Mouse (Mus musculus) frontal cortex, postnatal 14 days (tissue): ENCODE measurements around the gene Poc1a.

Experiments used
- DNase-seq, 2 experiments: peaks; one replicate each; pipeline ENCODE4 v3.0.0; 2022; ENCODE audit warnings: low spot score in 2 of 2

The Poc1a gene

DNA sequence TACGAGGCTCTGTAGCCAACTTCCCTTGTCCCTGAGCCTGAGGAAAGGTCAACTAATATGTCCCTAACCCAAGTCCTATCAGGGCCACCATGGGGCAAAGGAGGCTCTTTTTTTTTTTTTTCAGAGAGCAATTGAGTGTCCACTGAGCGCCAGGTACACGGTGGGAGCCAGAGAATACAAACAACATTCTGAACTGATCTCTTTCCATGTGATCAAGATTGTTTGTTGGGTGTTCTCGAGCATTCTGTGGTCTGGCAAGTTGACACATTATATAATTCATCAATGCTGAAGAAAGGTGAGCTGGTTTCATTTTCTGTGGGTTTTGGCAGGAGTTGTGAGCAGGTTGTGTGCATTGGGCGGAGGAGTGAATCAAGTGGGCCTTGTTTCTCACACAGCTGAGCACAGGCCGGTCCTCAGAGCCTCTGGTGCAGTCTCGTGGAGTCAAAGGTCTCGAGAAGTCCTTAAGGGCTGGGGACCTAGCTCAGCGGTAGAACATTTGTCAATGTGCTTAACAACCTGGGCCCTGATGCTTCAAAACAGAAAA is 17.4 kb upstream of the Poc1a start:
- no peak for DNase-seq

DNA sequence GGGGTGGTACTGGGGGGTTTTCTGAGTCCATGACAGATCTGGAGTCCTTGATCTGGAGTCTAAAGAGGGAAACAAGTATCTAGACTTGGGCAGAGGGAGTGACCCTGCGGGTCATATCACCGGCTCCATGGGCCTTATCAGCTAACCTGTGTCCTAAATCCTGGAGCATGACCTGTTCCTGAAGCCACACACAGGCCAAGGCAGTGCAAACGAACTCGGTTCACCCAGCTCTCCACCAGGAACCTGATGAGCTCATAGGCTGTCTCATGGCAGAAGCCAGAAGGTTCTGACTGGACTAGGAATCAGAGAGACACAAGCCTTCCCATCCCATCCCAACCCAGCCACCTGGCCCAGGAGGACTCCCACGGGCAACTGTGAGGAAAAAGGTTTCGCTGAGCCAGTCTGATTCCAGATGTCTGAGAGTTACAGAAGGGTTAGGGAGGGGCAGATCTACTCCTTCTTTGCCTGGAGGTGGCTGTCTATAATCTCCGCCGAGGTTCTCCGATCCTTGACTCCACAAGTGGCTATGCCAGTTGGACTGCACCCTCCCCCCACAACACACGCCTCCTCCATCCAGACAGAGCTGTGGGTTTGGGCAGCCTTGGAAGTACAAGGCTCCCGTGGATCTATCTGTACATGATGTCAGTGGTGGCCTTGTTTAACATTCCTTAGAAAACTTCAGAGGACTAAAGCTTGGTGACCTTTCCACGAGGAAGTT is 15.3 kb upstream of the Poc1a start:
- no peak for DNase-seq

DNA sequence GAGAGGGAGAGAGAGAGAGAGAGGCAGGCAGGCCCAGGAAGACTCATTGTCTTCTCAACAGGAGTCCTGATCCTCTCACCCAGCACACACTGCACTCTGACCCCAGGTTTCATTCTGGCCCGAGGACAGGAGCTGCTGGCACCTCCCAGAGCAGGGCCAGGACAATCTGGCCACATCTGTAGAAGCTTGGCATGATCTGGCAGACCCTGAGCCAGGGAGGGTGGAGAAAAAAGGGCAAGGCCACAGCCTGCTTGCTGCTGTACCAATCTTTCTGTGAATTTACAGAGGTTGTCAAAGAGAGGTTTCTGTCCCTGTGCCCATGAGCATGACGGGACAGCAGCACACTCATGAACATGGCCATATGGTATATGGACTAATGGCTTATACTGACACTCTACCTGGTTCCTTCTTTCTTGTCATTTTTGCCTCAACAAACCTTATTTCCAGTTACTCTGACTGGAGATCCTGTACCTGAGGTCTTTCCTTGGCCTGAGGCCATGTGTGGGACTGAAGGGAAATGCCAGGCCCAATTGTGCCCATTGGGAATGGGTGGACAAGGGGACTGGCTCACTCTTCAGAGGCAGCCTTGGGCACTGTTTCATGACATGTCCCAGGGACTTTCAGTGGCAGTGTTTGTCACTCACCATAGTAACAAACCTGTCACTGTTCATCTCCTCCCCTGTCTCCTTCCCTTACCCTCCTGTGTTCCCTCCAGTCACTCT is 13.8 kb upstream of the Poc1a start:
- no peak for DNase-seq

DNA sequence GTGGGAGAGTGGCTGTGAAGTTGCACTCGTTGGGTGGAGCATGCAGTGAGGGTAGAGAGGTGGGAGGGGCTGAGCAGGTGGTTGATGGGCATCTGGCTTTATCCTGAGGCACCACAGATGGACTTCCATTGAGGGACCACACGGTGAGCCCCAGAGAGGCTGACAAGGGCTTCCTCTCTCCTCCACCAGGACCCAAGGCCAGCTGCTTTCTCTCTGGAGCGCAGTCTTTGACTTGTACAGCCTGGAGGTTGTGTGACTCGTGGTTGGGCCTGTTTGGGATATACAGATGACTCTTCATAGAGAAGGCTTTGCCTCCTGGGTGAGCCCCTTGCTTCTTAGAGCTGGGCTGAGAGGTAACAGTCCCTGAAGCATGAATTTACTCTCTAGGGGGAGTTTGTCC is 12.4 kb upstream of the Poc1a start:
- no peak for DNase-seq

DNA sequence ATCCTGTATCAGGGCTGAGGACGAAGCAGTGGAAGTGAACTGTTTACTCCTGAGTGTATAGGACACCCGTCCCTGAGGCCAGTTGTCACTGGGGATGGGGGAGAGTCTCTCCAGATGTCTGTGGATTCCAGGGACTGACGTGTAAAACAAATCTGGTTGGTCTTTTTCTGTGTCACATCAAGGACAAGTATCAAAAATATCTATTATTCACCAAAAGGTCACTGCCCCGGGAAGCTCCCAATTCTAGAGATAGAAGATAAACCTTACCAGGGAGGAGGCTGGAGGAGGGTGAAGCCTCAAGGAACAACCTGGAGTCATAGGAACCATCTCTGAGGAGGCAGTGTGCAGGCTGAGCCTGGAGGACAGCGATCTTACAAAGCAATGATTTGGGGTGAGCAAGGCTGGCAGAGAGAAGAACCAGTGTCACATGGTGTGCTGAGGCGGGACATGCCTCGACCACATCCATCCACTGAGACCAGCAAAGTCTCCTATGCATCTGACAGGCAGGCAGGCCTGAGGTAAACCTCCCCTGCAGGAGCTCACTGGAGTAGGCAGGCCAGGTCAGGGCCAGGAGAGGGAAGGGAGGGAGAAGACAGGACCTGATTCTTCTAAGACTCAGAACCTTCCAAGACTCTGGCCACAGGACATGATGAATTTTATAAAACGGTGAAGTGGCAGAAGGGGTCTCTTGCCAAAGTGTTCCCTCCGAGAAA is 11.6 kb upstream of the Poc1a start:
- no peak for DNase-seq

DNA sequence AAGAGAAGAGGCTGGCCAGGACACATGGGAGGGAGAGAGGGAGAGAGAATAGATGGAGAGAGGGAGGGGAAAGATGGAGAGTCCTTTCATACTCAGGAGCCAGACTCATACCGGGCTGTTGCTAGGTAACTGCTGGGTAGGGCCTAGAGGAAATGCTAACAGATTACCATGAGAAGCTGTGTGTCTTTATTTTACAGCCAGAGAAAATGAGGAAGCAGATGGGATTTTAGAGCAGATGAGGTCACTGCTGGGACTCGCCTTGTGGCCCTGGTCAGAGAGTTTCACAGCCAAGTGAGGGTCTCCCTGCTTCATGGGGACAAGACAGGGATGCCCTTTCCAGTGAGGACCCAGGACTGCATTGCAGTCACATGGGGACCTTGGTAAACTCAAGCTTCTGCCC is 11.0 kb upstream of the Poc1a start:
- no peak for DNase-seq

DNA sequence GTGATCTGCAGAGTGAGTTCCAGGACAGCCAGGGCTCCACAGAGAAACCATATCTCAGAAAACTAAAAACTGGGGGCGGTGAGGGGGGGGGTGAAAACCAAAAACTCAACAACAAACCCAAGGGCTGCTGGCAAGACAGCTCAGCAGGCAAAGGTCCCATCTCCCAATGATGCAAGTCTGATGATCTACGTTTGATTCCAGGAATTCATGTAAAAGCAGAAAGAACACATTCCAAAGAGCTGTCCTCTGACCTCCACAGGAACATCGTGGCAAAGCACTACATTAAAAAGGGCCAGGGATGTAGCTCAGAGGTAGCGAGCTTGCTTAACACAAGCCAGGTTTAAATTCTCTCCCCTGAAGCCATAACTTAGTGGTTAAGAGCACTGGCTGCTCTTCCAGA is 10.2 kb upstream of the Poc1a start:
- no peak for DNase-seq

DNA sequence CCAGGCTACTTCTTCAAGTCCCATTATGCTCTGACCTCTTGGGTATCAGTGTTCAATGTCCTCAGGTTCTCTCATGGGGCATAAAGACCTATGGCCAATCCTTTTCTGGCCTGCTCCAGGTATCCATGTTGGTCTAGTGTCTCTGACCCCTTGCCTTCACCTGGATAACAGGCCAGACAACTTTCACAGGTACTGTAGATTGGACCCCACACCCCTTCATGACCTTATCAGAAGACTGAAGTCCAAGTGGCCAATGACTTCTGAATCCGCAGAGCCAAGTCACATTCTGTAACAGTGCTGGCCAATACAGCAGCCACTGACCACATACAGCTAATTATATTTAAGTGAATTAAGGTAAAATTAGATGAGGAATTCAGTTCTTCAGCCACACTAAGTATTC is 8.6 kb upstream of the Poc1a start:
- DNase-seq: no peak

DNA sequence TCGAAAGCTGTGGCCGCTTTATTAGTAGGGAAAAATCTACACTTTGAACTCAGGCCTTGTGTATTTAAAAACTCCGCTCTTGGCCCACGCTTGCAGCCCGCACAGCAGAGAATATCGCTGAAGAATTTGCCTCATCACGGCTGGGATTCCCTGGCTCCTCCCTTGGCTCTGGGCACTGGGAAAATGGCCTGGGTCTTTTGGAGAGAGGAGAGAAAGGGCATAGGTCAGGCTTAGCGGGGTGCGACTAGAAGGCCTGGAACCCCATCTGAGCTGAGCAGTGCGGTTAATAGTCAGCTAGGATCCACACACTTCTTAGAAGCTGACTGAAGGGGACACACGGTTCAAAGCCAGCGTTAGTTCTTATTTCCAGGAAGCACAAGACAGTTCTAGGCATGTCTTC is 7.6 kb upstream of the Poc1a start:
- no peak for DNase-seq

DNA sequence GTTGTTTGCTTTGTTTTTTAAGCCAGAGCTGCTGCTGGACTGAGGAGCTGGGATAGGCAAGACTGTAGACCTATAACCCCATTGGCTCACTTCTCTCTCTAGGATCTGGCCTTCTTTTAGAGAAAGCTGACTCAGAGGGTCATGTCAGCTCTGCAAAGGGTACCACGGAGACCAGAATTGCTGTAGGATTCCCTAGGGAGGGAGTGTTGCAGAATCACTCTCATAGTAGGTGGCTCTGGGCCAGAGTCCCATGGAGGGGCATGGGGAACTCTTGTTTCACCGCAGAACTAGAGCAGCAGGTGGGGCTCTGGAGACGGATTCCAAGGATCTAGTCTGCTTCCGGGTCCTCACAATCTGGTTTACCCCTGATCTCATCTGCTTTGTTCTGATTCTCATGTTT is 7.1 kb upstream of the Poc1a start:
- no peak for DNase-seq

DNA sequence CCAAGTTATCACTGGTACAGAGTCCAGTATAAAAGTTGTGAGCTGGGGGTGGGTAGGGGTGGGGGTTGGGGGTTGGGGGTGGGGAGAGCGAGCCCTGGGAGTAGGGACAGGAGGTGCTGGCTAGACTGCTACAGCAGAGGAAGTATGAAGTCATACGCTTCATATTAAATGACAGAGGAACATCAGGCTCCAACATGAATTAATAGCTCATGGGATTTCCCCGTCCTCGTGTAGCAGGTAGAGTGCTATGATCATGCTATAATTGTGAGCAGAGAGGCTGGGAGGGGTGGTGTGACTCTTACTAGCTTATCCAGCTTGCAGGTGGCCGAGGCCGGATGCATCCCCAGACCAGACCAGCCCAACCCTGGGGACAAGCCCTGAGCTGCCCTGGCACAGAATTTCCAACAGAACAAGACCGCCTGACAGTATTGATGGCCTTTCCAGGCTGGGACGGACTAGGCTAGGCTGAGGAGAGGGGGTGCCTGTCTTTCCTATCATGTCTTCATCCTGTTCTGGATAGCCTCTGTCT is 6.1 kb upstream of the Poc1a start:
- DNase-seq: no peak

DNA sequence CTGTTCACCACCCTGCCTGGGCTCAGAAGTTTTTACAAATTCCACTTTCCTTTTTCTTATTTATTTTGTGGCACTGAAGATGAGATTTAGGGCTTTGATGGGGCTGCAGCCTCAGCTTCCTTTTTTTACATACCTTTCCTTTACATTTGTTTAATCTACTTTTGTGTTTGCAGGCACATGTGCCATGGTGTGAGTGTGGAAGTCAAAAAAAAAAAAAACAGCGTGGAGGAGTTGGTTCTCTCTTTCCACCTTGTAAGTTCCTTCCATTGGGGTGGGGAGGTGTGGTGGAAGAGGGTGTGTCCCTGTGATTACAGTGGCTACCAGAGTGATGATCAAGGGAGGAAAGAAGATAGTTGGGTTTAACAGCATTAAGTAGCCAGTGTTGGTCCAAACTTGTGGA is 5.1 kb upstream of the Poc1a start:
- DNase-seq: no peak

DNA sequence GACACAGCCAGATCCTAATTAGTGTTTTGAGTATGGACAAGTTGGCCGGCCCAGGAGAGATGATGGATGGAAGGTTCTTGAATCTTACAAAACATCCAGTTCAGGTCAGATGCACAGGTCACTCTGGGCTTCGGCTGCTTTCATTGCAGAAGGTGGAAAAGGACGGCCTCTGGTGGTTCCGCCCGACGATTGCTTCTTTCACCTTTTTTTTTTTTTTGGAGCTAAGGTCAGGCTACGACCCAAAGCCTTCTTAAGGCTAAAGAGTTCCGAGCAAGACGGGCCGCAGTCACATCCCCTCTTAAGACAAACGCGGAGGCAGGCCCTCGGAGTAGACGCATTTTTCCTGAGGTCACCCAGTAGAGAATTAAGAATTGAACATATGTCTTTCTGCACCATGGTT is 475 bp upstream of the Poc1a start:
- no peak for DNase-seq

DNA sequence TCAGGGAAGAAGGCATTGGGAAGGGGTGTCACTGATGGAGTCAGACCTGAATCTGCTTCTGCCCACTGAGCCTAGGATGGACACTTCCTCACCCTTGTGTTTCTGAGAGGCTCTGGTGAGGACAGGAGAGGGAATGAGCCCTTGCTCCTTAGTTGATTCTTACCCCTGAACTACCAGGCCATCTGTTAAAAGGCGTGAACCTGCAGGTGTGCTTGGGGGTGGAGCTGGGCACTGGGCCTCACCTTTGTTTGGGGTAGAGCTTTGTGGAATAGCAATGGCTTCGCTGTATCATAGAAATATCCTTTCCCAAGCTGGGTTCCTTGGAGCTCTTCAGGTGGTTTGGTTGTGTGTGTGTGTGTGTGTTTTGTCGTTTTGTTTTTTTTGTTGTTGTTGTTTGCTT is 1.2 kb downstream of the Poc1a start:
- DNase-seq: no peak

DNA sequence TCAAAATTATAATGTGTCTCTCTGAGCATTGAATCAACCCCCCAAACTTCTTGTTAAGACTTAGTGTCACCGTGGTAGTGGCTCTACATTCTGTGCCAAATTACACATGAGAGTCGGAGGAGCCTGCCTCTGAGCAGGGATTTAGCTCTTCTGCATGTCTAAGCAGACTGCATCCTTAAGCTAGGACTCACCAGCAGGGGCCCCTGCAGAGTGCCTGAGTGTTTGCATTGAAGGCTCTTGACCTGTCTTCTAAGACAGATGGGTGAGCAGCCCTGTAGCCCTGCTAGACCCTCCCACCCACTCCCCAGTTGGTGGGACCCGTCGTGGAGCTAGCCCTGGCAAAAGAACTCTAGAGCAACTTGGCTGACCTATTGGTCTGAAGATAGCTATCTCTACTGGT is 6.3 kb downstream of the Poc1a start:
- DNase-seq: no peak

DNA sequence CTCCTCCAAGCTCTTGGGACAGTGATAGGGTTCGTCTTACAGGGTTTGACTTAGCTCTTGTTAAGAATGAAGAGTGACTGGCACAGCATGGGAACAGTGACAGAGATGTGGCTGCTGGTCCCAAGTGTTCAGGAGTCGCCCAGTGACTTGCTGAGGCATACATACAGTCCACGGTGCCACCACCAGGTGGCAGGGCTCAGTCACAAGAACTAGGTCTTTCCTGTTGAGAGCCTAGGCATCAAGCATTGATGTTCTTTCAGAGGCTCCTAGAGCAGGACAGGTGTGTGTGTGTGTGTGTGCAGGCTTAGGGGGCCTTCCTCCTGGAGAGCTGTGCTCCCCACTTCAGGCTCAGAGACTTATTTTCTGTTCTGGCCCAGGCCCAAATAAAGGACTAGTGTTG is 8.0 kb downstream of the Poc1a start:
- DNase-seq: peak; percentile 78 to 85

DNA sequence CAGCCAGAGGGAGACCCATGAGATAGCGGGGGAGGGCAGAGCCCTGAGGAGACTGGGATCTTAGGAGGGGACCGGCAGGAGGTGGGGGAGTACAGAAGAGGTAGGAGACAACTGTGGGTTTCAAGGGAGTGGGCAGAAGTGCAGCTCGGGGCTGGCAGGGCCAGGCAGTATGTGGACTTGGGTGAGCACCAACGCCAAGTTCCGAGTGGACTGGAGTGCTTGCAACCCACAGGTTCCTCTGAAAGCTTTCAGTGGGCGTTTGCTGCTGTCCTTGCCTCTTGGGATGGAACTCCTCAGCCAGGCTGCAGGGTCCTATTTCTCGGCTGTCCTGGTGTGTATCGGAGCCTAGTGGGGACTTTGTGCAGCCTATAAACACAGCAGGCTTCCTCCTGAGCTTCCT is 9.0 kb downstream of the Poc1a start:
- no peak for DNase-seq

DNA sequence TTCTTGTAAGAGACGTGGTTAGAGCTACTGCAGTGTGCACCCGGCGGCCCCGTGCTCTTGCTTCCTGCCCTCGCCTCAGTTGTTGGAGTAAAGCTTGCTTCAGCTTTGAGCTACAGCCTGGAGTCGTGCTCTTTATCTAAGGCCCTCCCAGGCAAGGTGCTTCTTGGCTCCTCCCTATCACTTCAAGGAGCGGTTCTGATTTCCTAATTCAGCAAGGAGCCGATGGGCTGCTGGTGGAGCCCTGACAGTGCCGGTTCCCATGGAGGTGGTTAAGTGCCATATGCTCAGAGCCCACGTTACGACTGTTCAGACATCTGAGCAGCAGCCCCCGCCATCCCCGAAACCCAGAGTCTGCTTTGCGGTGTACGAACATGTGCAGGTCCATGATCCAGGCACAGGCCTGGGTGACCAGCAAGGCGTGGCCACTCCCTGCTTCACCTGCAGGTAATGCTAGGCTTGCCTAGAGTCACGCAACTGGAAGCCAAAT is 9.8 kb downstream of the Poc1a start:
- peak in 1 of 2 experiments; percentile 56 for DNase-seq

DNA sequence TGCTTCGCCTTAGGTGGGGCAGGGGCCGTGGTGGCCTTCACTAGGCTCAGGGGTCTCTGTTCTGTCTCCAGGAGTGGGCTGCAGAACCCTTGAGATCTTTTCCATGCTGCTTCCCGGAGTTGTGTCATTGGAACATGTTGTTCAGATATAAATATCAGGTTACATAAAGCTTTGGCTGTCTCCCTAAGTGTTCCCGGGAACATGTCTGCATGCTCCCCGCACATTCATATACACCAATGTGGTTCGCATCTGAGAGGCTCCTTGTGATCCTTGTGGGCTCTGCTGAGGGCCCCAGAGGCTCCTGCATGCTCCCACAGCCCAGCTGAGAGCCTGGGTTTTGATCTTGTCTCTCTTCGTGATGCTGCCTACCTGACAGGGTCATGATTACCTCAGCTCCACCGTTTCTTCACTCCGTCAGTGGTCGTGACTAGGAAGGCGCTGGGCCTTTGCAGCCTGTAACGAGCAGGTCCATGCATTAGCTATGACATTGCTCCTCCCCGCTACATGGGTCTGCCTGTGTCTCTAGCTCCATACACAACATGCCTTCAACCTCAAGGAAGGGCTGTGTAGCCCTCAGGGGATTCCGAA is 12.8 kb downstream of the Poc1a start:
- DNase-seq: no peak

DNA sequence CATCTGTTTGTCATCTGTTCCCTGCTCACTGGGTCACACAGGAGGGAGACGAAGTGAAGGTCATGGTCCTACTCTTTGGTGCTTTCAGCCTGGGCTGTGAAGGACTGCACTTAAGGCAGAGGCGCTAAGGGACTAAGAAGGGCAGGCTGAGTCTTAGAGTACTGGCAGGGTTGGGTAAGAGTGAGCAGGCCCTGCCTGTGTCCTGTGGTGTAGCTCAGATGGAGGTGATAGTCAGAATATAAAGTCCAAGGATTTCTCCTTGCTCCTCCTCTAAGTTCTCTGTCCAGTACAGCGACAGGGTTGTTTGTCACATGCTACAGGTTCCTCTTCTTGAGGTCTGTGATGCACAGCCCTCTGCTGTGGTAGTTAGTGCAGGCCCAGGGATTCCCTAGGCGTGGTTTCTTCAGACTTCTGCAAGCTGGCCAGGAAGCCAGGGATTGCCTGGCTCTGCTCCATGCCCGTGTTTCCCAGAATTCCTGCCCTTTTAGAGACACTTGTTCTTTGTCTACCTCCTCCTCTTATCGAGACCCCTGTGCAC is 15.8 kb downstream of the Poc1a start:
- no peak for DNase-seq

DNA sequence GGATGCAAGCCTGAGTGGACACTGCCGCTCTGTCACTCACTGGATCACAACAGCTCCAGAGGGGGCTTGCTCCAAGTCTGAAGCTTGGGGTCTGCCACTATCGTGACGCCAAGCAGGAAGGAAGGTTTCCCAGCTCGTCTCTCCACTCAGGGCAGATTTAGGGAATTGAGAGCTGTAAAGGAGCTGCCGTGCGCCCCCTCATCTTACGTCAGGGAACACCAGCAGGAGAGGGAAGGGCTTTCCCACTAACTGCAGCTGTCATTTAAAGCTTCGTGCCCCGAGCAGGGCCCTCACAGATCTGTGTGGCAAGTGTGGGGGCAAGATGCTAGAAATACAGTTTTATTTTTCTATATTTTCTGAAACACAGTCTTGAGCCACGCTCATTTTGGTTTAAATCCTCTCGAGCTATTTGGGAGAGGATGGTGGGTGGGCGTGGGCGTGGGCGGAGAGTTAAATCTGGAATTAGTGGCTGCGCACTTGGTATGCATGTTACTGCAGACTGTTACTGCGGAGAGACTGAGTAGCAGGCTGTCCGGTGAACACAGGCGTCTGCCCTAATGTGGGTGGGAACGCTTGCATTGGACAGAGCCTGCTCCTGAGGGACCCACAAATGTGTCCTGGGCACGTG is 19.4 kb downstream of the Poc1a start:
- DNase-seq: peak; percentile 82 to 85
